Mouse (Mus musculus) embryonic facial prominence, embryonic 14.5 days (tissue): ENCODE data around the gene 1700031F05Rik. TPM values are rescaled to one million over a fixed set of nuclear protein-coding genes. Genes with fewer than 3 reads are reported as not detected.
"Not testable (repeated sequence)": the region's sequence is repeated elsewhere in the genome, so short reads cannot be mapped to it uniquely, and the experiment has no call there.

ENCODE experiments used
- ATAC-seq: fragments of 200-750 bp; cut with Nextera tagmentation; 2 replicates; pipeline ENCODE4 v1.8.0; 2017; ENCODE audit warnings: low read depth, moderate number of reproducible peaks, moderate TSS enrichment
- DNase-seq: peaks from one replicate; pipeline ENCODE4 v3.0.0-alpha.2; 2015; ENCODE audit warnings: low spot score
- H3K27ac ChIP-seq: fragments of 300-500 bp; sonication (generic); replicated peaks from 2 replicates; pipeline ENCODE4 v1.5.1; 2014; ENCODE audit warnings: low read depth, mild to moderate bottlenecking, low read length, moderate library complexity
- H3K27me3 ChIP-seq: fragments of 300-500 bp; sonication (generic); replicated peaks from 2 replicates; pipeline ENCODE4 v1.6.1; 2014; ENCODE audit warnings: low read length; ENCODE audit not compliant: control insufficient read depth, insufficient read depth
- H3K36me3 ChIP-seq: fragments of 300-500 bp; sonication (generic); 2 replicates; pipeline ENCODE4 v1.6.1; 2014; ENCODE audit warnings: low read length, mixed read lengths; ENCODE audit not compliant: control insufficient read depth, insufficient read depth
- H3K4me1 ChIP-seq: fragments of 300-500 bp; sonication (generic); 2 replicates; pipeline ENCODE4 v1.6.1; 2014; ENCODE audit warnings: antibody characterized with exemption, low read length; ENCODE audit not compliant: control insufficient read depth, insufficient read depth
- H3K4me2 ChIP-seq: fragments of 300-500 bp; sonication (generic); 2 replicates; pipeline ENCODE4 v1.6.1; 2014; ENCODE audit warnings: low read depth, mild to moderate bottlenecking, low read length, moderate library complexity, mixed read lengths
- H3K4me3 ChIP-seq: fragments of 300-500 bp; sonication (generic); 2 replicates; pipeline ENCODE4 v1.5.1; 2014; ENCODE audit warnings: low read depth, mild to moderate bottlenecking, low read length
- H3K9ac ChIP-seq: fragments of 300-500 bp; sonication (generic); 2 replicates; pipeline ENCODE4 v1.6.1; 2014; ENCODE audit warnings: low read depth, mild to moderate bottlenecking, low read length, moderate library complexity, mixed read lengths
- H3K9me3 ChIP-seq: fragments of 300-500 bp; sonication (generic); 2 replicates; pipeline ENCODE4 v1.6.1; 2016; ENCODE audit warnings: low read length; ENCODE audit not compliant: control insufficient read depth
- WGBS: fragments of 180-500 bp; shearing (Covaris S2); extraction: QIAGEN DNeasy Blood & Tissue Kit; methylation state at CpG from one replicate; pipeline ENCODE4 v1.1.7; 2014; 5-methylcytosine and 5-hydroxymethylcytosine counted together
- polyA plus RNA-seq: library from polyadenylated mRNA; unstranded; fragments of >200 nt; fragmentation: Nextera tagmentation; extraction: Ambion mirVana; gene quantifications from 2 replicates; pipeline ENCODE4 v1.2.1, GENCODE M21; 2014

Gene 1700031F05Rik
- not detected in 2 replicates for polyA plus RNA-seq

GRCm38 (mm10) chrX:102867871-102868270 is at the start of gene 1700031F05Rik:
Gene 1700031F05Rik, minus strand, starts transcription at chrX:102867971.
- ATAC-seq (no peak), DNase-seq (no peak)
- H3K4me3 ChIP-seq, result no peak within 1 kb of the TSS
- 88% methylated on average over 6 of the region's 6 CpGs for WGBS
- no peak within 1 kb of the TSS for H3K9ac ChIP-seq
- no peaks in the 10 kb centered on the region for H3K4me1 ChIP-seq
- H3K9me3 ChIP-seq, result no peaks in the 10 kb centered on the region
- H3K36me3 ChIP-seq, result no peaks in the 10 kb centered on the region
- no peak within 1 kb of the TSS for H3K4me2 ChIP-seq
- no peak within 1 kb of the TSS for H3K27ac ChIP-seq
- no peaks in the 10 kb centered on the region for H3K27me3 ChIP-seq

- H3K36me3 ChIP-seq, DNase-seq, H3K4me1 ChIP-seq, H3K27me3 ChIP-seq, ATAC-seq, H3K4me2 ChIP-seq, H3K4me3 ChIP-seq, H3K9me3 ChIP-seq, H3K27ac ChIP-seq, H3K9ac ChIP-seq: not testable (repeated sequence)
- 53% methylated on average over 1 of the region's 1 CpGs for WGBS
Measured at GRCm38 (mm10) chrX:102914823-102915222, 47.1 kb upstream of the 1700031F05Rik start.

GRCm38 (mm10) chrX:102908587-102908986 is 40.8 kb upstream of the 1700031F05Rik start, which contains the start of the genes Dmrtc1a and 1700011M02Rik:
Gene Dmrtc1a, minus strand, starts transcription at chrX:102908687.
Gene 1700011M02Rik, plus strand, starts transcription at chrX:102908905.
- not testable (repeated sequence) for H3K36me3 ChIP-seq, H3K4me2 ChIP-seq, H3K27ac ChIP-seq, H3K9ac ChIP-seq, DNase-seq, H3K4me1 ChIP-seq, H3K4me3 ChIP-seq, H3K9me3 ChIP-seq, ATAC-seq
- H3K27me3 ChIP-seq, result peaks cover 12% of the 10 kb centered on the region
- 81% methylated on average over 4 of the region's 9 CpGs for WGBS

GRCm38 (mm10) chrX:102854516-102854915 is 13.3 kb downstream of the 1700031F05Rik start, which contains the start of gene Dmrtc1c2:
Gene Dmrtc1c2, minus strand, starts transcription at chrX:102854616.
- not testable (repeated sequence) for H3K9me3 ChIP-seq, H3K4me1 ChIP-seq, H3K36me3 ChIP-seq, H3K9ac ChIP-seq, DNase-seq, H3K4me3 ChIP-seq, H3K27me3 ChIP-seq, ATAC-seq, H3K4me2 ChIP-seq, H3K27ac ChIP-seq
- 100% methylated on average over 1 of the region's 13 CpGs for WGBS

GRCm38 (mm10) chrX:102812311-102812710 is 55.5 kb downstream of the 1700031F05Rik start:
- ATAC-seq (no peak), DNase-seq (no peak)
- 57% methylated on average over 4 of the region's 4 CpGs for WGBS
- Histone ChIP-seq H3K4me2 (no peak overlapping the region), H3K9ac (no peak overlapping the region), H3K4me3 (no peak overlapping the region), H3K27me3 (no peaks in the 10 kb centered on the region), H3K9me3 (no peaks in the 10 kb centered on the region), H3K36me3 (no peaks in the 10 kb centered on the region), H3K27ac (no peak overlapping the region), H3K4me1 (no peaks in the 10 kb centered on the region)

Other genes with a start within 250 kb of the 1700031F05Rik start
- 9.8 and 10.8 TPM in 2 replicates for gene Phka1, start 223.7 kb downstream of the 1700031F05Rik start, polyA plus RNA-seq
- gene Gm3880, start 181.0 kb downstream of the 1700031F05Rik start, polyA plus RNA-seq, result not detected in 2 replicates
- not detected in 2 replicates for gene Gm9112, start 160.3 kb downstream of the 1700031F05Rik start, polyA plus RNA-seq
- not detected in 2 replicates for gene Dmrtc1b, start 160.1 kb downstream of the 1700031F05Rik start, polyA plus RNA-seq
- gene Dmrtc1c1, start 65.0 kb downstream of the 1700031F05Rik start, polyA plus RNA-seq, result not detected in 2 replicates
- gene Dmrtc1c2, start 13.4 kb downstream of the 1700031F05Rik start, polyA plus RNA-seq, result not detected in 2 replicates
- gene Dmrtc1a, start 40.7 kb upstream of the 1700031F05Rik start, polyA plus RNA-seq, result 0.86 and 0.93 TPM in 2 replicates
- gene 1700011M02Rik, start 40.9 kb upstream of the 1700031F05Rik start, polyA plus RNA-seq, result not detected in 2 replicates
- not detected in 2 replicates for gene 1700018G05Rik, start 60.4 kb upstream of the 1700031F05Rik start, polyA plus RNA-seq